Mouse (Mus musculus) C2C12 (cell line): ENCODE measurements around the gene Gstm2.

Experiments
- CEBPB ChIP-seq: IDR thresholded peaks from one replicate; pipeline ENCODE4 v1.6.1; 2011; ENCODE audit warnings: low read depth, mild to moderate bottlenecking, control low read depth, moderate library complexity
- CTCF ChIP-seq: IDR thresholded peaks from one replicate; pipeline ENCODE4 v1.5.1; 2011; ENCODE audit not compliant: control insufficient read depth, insufficient read depth, insufficient read length
- FOSL1 ChIP-seq: IDR thresholded peaks from one replicate; pipeline ENCODE4 v1.8.0; 2011; ENCODE audit warnings: mild to moderate bottlenecking, low read length; ENCODE audit not compliant: poor library complexity, insufficient read depth, severe bottlenecking
- MYOD1 ChIP-seq: IDR thresholded peaks from one replicate; pipeline ENCODE4 v1.6.1; 2011; ENCODE audit warnings: low read depth; ENCODE audit not compliant: control insufficient read depth, insufficient read length
- MYOG ChIP-seq: IDR thresholded peaks from one replicate; pipeline ENCODE4 v1.6.1; 2011; ENCODE audit not compliant: control insufficient read depth, insufficient read length; ENCODE audit errors: extremely low read depth
- USF1 ChIP-seq: IDR thresholded peaks from one replicate; pipeline ENCODE4 v1.6.1; 2011; ENCODE audit warnings: low read depth, mild to moderate bottlenecking, control low read depth, moderate library complexity

GRCm38 (mm10) chr3:107939403-107939802 lies 46.9 kb downstream of the Gstm2 start:
- no peak for TF ChIP-seq USF1
- peak; percentile 70 for TF ChIP-seq CTCF
- TF ChIP-seq MYOD1, result no peak
- no peak for TF ChIP-seq CEBPB
- TF ChIP-seq MYOG, result no peak
- no peak for TF ChIP-seq FOSL1
